Mouse (Mus musculus) G1E-ER4 (cell line): ENCODE results near the gene Zmiz1. TPM values are rescaled to one million over a fixed set of nuclear protein-coding genes. Genes with fewer than 3 reads are reported as not detected.

Experiments
- GATA1 ChIP-seq: IDR thresholded peaks from one replicate; pipeline ENCODE4 v1.8.0; 2012; ENCODE audit warnings: low read length, inconsistent platforms
- polyA plus RNA-seq: library from polyadenylated mRNA; stranded (reverse); fragments of >175 nt; gene quantifications from 2 replicates; pipeline ENCODE4 v1.2.3, GENCODE M21; 2012

Gene Zmiz1
- polyA plus RNA-seq, 1 experiment, result not detected

DNA sequence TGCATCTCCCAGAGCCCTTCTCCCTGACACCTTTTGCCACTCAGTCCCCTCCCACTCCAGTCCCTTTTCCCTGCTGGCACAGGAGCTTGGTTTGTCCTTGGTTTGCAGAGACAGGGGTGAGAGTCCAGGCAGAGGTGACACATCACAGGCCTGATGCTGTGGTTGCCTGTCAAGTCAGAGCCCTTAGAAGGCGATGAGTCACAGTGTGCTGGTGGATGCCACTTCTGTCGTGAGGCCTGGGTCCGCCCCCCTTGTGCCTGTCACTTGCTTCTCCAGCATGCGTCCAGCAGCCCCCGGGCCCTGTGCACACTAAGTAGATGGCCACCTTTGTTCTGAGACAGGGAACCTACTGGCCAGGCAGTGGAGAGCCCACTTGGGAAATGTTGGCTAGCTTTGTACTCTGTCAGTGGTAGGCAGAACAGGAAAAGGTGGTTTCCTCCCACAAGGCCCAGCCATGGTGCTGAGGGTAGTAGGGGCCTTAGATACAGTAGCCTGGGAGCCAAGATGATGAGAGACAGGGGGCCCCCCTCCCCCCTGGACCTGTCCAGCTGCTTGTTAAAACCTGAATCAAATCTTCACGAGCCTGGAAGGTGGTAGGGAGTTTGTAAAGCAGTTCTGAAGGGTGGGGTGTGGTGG lies 181.6 kb downstream of the Zmiz1 start:
- no peak for TF ChIP-seq GATA1

DNA sequence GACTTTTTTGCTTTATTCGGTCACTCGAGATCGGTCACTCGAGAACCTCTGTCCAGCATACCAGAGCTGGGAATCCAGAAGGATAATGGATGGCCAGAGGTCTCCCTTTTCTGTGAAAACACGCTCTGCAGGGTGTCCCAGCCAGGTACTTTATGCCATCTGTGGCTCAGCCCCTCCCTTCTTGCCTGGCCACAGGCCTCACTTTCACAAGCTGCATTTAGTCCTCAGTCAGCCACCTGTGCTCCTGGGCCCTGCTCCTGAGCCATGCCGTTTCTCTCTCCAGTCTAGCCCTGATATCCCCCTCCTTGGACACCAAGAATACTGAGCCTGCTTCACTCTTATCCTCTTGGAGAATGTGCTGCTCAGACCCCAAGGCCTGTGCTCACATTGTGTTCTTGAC lies 182.1 kb downstream of the Zmiz1 start:
- no peak for TF ChIP-seq GATA1

DNA sequence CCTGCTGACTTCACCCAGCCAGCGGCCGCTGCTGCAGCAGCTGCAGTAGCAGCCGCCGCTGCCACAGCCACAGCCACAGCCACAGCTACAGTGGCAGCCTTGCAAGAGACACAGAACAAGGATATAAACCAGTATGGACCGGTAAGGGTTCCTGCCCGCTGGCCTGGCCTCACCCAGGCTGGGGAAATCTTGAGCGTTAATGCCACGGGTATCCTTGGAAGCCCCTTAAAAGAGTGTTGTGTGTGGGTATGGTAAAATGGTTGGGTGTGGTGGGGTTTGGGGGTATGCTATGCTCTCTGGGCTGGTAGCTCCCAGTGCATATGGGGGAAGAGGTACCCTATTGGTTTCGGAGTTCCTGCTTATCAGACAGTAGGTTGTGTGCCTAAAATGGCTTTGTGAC lies 186.7 kb downstream of the Zmiz1 start:
- TF ChIP-seq GATA1, result no peak

DNA sequence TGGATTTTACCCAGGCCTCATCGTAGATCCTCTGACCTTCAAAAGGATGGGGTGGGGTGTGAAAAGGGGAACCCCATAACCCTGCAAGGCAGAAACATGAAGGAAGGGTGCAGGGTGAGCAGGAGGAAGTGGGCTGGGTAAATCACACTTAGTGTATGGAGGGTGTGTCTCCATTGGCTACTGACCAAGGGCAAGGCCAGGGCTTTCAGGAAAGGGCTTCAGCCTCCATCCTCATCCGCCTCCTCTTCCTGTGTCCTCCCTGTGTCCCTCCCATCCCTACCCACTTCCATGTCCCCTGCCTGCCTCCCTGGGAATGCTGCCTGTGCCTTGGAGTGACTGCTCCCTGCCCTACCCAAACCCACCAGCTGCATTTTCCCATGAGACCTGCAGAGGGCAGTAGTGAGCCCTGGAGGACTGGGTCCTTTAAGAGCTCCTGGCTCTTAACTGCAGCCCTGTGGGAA lies 187.2 kb downstream of the Zmiz1 start:
- TF ChIP-seq GATA1, result no peak

DNA sequence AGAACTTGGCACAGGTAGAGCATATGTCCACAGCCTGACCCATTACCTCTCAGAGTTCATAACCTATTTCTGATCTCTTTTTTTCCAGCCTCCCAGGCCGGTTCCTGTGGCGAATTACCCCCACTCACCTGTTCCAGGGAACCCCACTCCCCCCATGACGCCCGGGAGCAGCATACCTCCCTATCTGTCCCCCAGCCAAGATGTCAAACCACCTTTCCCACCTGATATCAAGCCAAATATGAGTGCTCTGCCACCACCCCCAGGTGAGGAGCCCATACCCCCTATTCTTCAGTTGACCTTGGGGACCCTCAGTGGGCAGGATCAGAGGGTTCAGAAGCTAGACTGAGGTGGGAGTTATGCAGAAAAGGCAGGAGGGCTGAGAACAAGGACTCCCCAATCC lies 192.1 kb downstream of the Zmiz1 start:
- TF ChIP-seq GATA1, result no peak

- no peak for TF ChIP-seq GATA1
Measured at GRCm38 (mm10) chr14:25651905-25652304, 192.9 kb downstream of the Zmiz1 start.

DNA sequence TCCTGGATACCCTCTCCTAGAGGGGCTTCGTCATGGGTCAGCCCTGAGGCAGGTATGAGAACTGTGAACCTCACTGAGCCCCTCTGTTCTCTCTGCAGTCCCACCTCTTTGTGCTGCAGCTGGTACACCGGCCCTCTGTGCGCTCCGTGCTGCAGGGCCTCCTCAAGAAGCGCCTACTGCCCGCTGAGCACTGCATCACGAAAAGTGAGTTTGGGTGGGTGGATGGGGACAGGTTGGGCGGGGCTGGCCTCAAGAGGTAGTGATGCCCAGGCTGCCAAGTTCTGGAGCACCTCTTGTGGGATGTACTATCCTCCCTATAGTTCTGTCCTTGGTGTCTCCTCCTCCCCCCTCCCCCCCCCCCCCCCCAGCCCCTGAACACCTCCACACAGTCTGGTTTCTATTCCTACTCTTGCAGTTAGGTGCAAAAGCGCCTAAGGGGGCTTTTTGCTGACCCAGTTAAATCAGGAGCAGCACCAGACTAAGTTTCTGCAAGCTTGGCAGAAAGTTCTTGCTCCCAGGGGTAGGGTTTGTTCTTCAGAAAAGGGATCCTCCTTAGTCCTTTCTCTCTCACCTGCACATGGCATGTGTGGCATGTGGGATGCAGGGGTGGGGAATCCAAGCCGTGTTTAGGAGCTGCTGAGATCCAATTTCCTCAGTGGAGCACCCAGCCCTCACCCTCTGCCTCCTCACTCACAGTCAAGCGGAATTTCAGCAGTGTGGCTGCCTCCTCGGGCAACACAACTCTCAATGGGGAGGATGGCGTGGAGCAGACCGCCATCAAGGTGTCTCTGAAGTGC lies 195.6 kb downstream of the Zmiz1 start:
- TF ChIP-seq GATA1, result no peak

- TF ChIP-seq GATA1, result no peak
Measured at GRCm38 (mm10) chr14:25660661-25661060, 201.7 kb downstream of the Zmiz1 start.

- no peak for TF ChIP-seq GATA1
Measured at GRCm38 (mm10) chr14:25661185-25661920, 202.4 kb downstream of the Zmiz1 start.

GRCm38 (mm10) chr14:25663649-25664309 lies 204.8 kb downstream of the Zmiz1 start:
- TF ChIP-seq GATA1, result no peak

DNA sequence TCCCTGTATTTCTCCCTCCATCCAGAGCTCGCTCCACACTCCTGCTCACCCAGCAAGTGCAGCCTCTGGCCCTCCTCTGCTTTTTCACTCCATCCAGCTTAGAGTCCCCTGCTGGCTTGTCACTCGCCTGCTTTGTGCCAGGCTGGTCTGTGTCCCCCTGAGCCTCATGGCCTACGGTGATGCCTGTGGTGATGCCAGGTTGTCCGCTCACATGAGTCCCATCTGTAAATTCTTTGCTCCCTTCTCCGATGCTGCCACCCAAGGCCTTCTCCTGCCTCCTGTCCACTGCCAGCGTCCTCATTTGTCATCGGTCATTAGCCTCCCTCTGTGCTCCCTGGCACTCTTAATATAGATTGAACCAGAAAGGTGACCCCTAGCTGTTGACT lies 205.3 kb downstream of the Zmiz1 start:
- no peak for TF ChIP-seq GATA1

- TF ChIP-seq GATA1, result no peak
Measured at GRCm38 (mm10) chr14:25665314-25665970, 206.5 kb downstream of the Zmiz1 start.

GRCm38 (mm10) chr14:25666668-25667376 lies 207.8 kb downstream of the Zmiz1 start:
- TF ChIP-seq GATA1, result no peak

DNA sequence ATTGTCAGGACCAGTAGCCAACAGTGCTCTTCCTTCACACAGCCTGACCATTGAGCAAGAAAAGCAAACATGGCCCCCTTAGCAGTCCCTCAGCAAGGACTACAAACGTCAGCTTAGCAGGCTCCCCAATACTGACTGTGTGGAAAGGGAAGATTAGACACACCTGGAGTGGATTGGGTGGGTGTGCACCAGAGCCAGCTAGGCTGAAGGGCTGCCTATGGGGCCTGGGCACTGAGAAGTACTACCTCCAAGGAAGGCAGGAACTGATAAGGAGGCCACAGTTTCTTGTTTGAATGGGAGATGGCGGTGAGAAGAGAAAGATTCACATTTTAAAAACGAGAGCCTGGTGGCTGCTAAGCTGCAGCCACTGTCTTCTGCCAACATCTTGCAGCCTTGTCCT lies 208.6 kb downstream of the Zmiz1 start:
- TF ChIP-seq GATA1, result no peak

- TF ChIP-seq GATA1, result no peak
Measured at GRCm38 (mm10) chr14:25679625-25680024, 220.6 kb downstream of the Zmiz1 start.
